ENCODE assay signal across 8 mouse cellular contexts in the genomic region with DNA sequence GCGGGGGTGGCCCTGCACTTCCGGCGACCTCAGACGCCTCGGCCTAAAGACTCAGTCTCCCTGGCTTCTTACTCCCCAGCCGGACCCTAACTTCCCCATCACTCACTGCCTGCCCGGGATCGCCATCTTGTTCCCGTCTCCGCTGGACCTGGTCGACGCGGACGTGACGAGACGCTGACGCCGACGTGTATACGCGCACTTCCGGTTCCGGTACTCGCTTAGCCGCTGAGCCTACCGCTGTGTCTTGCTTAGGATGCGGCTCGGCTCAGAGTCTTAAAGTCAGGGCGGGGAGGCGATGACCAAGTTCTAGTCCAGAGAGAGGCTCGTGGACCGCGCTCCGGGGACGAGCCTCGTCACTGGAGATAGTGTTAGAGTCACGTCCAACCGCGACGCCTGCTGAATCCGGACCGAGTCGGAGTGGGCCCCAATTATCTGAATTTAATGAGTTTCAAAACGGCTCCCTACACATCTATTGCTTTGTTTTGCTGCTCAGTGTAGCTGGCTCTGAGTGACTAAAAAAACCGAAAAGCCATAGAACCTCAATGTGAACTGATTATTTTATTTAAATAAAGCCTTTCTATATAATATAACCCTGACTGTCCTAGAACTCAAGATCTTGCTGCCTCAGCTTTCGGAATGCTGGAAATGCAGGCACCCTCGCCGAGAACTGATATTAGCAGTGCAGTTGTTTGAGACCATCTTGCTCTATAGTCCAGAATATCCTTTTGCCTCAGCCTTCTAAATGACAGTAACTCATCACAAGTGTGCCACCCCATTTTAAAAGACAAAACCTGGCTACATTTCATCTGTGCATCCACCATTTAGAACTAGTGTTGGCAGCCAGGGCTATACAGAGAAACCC. TPM values are rescaled to one million over a fixed set of nuclear protein-coding genes. Genes with fewer than 3 reads are reported as not detected.
DNase-seq lines count a peak whose midpoint lies in the region; ATAC-seq lines count a peak whose summit lies in the region.

TSS of gene Nsrp1 (minus strand) at position 163 of the 862 bp plus-strand sequence.

- peaks cover 8% of the 10 kb centered on the region for H3K4me1 ChIP-seq in hindbrain, embryonic 12.5 days

- peak within 1 kb of the TSS; percentile 75 for H3K4me3 ChIP-seq in hindbrain, embryonic 12.5 days

- peak; percentile 97 for ATAC-seq in hindbrain, embryonic 12.5 days (ENCODE audit: low FRiP score)

- peak within 1 kb of the TSS; percentile 82 for H3K27ac ChIP-seq in hindbrain, embryonic 12.5 days

- H3K36me3 ChIP-seq in hindbrain, embryonic 12.5 days: peaks cover 15% of the 10 kb centered on the region

- H3K9me3 ChIP-seq in hindbrain, embryonic 12.5 days (replicated peaks): no peaks in the 10 kb centered on the region

- H3K9ac ChIP-seq in hindbrain, embryonic 12.5 days: peak within 1 kb of the TSS; percentile 84

- peak; percentile 87 for DNase-seq in Muller cell, postnatal 12 days (ENCODE audit: inconsistent ontology term)
- peak; percentile 92 for DNase-seq in cerebellum, adult 9-11 months
- peak; percentile 87 to 94 for DNase-seq in frontal cortex, adult 2 months (ENCODE audit: extremely low spot score in 1 of 2, low spot score in 1 of 2)
- peak; percentile 89 to 95 for DNase-seq in layer of hippocampus, postnatal 14 days (ENCODE audit: low spot score in 2 of 2)
- DNase-seq in lung, postnatal 14 days: peak; percentile 93
- DNase-seq in retina, adult 2 months (ENCODE audit: low read depth, low spot score): peak; percentile 87
- DNase-seq in thymus, postnatal 36 days: peak; percentile 86 to 89

- 4% methylated on average over 48 of the region's 48 CpGs for WGBS in hindbrain, embryonic 12.5 days

- H3K27me3 ChIP-seq in hindbrain, embryonic 12.5 days: peaks cover 14% of the 10 kb centered on the region

- peak within 1 kb of the TSS; percentile 92 for H3K4me2 ChIP-seq in hindbrain, embryonic 12.5 days (replicated peaks)

RNA-seq across cellular contexts. Expression of gene Nsrp1, which starts in this region (rescaled TPM):
- 11.5 and 11.6 TPM in 2 replicates for polyA plus RNA-seq in frontal cortex, adult 2 months (2012; rRNA removed)
- polyA plus RNA-seq in hindbrain, embryonic 12.5 days (2016; fragmentation: Nextera tagmentation; extraction: Ambion mirVana): 71.1 TPM in 2 replicates
- 10 to 100 TPM; 14.6 to 16.6 TPM for total RNA-seq in layer of hippocampus, postnatal 14 days (2021)

Comparison
In these comparisons a context has a peak if more than half of its experiments do, and no peak if none do; other contexts are left out.
1. Peak in every context shown above with its lines: DNase-seq, ATAC-seq, H3K4me3 ChIP-seq and H3K27ac ChIP-seq.